8 mouse cellular contexts compared by ENCODE assay signal in the genomic region with DNA sequence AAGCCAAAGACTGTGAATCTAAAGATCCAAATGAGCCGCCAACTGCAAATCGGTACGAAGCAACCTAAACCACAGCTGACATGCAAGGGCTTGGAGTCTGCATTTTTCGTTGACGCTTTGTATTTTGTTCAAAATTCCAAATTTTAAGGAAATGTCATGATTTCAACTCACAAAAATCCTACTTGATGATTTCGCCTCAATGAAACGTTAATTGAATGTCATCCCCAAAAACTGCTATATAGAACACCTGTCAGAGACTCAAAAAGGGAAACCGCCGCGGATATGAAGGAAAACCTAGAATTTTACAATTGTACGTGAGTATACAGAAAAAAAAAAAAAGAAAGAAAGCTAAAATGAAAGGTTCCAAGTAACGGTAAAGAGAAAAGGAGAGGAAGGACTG. TPM values are rescaled to one million over a fixed set of nuclear protein-coding genes. Genes with fewer than 3 reads are reported as not detected.
A peak's percentile ranks its signal among the peaks of the same experiment; 100 is the strongest.
DNase-seq lines count a peak whose midpoint lies in the region; ATAC-seq and TF ChIP-seq lines count a peak whose summit lies in the region.

No protein-coding gene starts in this region.

- peak overlapping the region; percentile 92 for H3K9ac ChIP-seq in kidney, embryonic 16.5 days (replicated peaks; ENCODE audit: low read length)
- H3K9ac ChIP-seq in hindbrain, embryonic 15.5 days: peak overlapping the region; percentile 90
- peak overlapping the region; percentile 86 for H3K9ac ChIP-seq in midbrain, embryonic 15.5 days

- H3K4me2 ChIP-seq in kidney, embryonic 16.5 days (replicated peaks; ENCODE audit: low read depth, low read length): peak overlapping the region; percentile 73
- H3K4me2 ChIP-seq in hindbrain, embryonic 15.5 days: peak overlapping the region; percentile 77
- H3K4me2 ChIP-seq in midbrain, embryonic 15.5 days: peak overlapping the region; percentile 50

- ATAC-seq in kidney, embryonic 16.5 days (ENCODE audit: low FRiP score, low TSS enrichment): no peak
- no peak for ATAC-seq in hindbrain, embryonic 15.5 days (ENCODE audit: low FRiP score, low read depth)
- no peak for ATAC-seq in midbrain, embryonic 15.5 days (replicated peaks)
- ATAC-seq in megakaryocyte progenitor cell, adult 5-6 weeks (replicated peaks; ENCODE audit: poor library complexity): no peak

- peaks cover 9% of the 10 kb centered on the region for H3K4me1 ChIP-seq in kidney, embryonic 16.5 days (ENCODE audit: insufficient read depth, low read length)
- peaks cover 5% of the 10 kb centered on the region for H3K4me1 ChIP-seq in cortical plate, adult 2 months (ENCODE audit: control insufficient read depth, insufficient read depth, low read length)
- peaks cover 28% of the 10 kb centered on the region for H3K4me1 ChIP-seq in hindbrain, embryonic 15.5 days (replicated peaks)
- H3K4me1 ChIP-seq in midbrain, embryonic 15.5 days: peaks cover 27% of the 10 kb centered on the region

- no peaks in the 10 kb centered on the region for H3K9me3 ChIP-seq in kidney, embryonic 16.5 days (ENCODE audit: low read length)
- H3K9me3 ChIP-seq in hindbrain, embryonic 15.5 days: no peaks in the 10 kb centered on the region
- no peaks in the 10 kb centered on the region for H3K9me3 ChIP-seq in midbrain, embryonic 15.5 days

- no peak for TF ChIP-seq CTCF in cortical plate, adult 2 months (IDR thresholded peaks at IDR 0.05; ENCODE audit: extremely low read depth, insufficient read depth, low read length)

- 20% methylated on average over 12 of the region's 12 CpGs for WGBS in kidney, embryonic 16.5 days
- 14% methylated on average over 12 of the region's 12 CpGs for WGBS in hindbrain, embryonic 15.5 days
- WGBS in midbrain, embryonic 15.5 days: 14% methylated on average over 12 of the region's 12 CpGs

- H3K4me3 ChIP-seq in kidney, embryonic 16.5 days (ENCODE audit: low read length): peak overlapping the region; percentile 82
- H3K4me3 ChIP-seq in cortical plate, adult 2 months (ENCODE audit: insufficient read depth, low read length): peak overlapping the region; percentile 90
- H3K4me3 ChIP-seq in hindbrain, embryonic 15.5 days: peak overlapping the region; percentile 96
- peak overlapping the region; percentile 96 for H3K4me3 ChIP-seq in midbrain, embryonic 15.5 days

- H3K27me3 ChIP-seq in kidney, embryonic 16.5 days (ENCODE audit: insufficient read depth, low read length): no peaks in the 10 kb centered on the region
- H3K27me3 ChIP-seq in hindbrain, embryonic 15.5 days: no peaks in the 10 kb centered on the region
- H3K27me3 ChIP-seq in midbrain, embryonic 15.5 days (replicated peaks): no peaks in the 10 kb centered on the region

- H3K27ac ChIP-seq in kidney, embryonic 16.5 days (ENCODE audit: low read length): no peak overlapping the region
- no peak overlapping the region for H3K27ac ChIP-seq in cortical plate, adult 2 months (ENCODE audit: insufficient read depth, low read length)
- peak overlapping the region; percentile 100 for H3K27ac ChIP-seq in hindbrain, embryonic 15.5 days (replicated peaks)
- H3K27ac ChIP-seq in midbrain, embryonic 15.5 days: peak overlapping the region; percentile 100

- DNase-seq in kidney, postnatal 14 days: no peak
- no peak for DNase-seq in cerebellum, postnatal 14 days
- DNase-seq in gastrocnemius, postnatal 10 days: no peak

- TF ChIP-seq POLR2A in cortical plate, adult 2 months (IDR thresholded peaks at IDR 0.05; ENCODE audit: extremely low read depth, insufficient read depth, low read length): no peak

- peaks cover 22% of the 10 kb centered on the region for H3K36me3 ChIP-seq in kidney, embryonic 16.5 days (ENCODE audit: insufficient read depth, low read length)
- peaks cover 21% of the 10 kb centered on the region for H3K36me3 ChIP-seq in hindbrain, embryonic 15.5 days
- H3K36me3 ChIP-seq in midbrain, embryonic 15.5 days (replicated peaks): peaks cover 6% of the 10 kb centered on the region; the same call in 1 of the 2 replicates

RNA-seq across cellular contexts. Expression of a gene that starts 1.0 kb away (rescaled TPM):
- 109 and 128 TPM in 2 replicates for polyA plus RNA-seq in kidney, embryonic 16.5 days (2015; fragmentation: Nextera tagmentation; extraction: Ambion mirVana)
- polyA plus RNA-seq in cortical plate, adult 2 months (2012; rRNA removed): 179 and 187 TPM in 2 replicates
- polyA plus RNA-seq in hindbrain, embryonic 15.5 days (2015; fragmentation: Nextera tagmentation; extraction: Ambion mirVana): 253 and 257 TPM in 2 replicates
- polyA plus RNA-seq in midbrain, embryonic 15.5 days (2015; fragmentation: Nextera tagmentation; extraction: Ambion mirVana): 253 and 273 TPM in 2 replicates
- 154 and 173 TPM in 2 replicates for total RNA-seq in megakaryocyte progenitor cell, adult 5-6 weeks (2015)
- 158 and 198 TPM in 2 replicates for total RNA-seq in megakaryocyte progenitor cell, adult 5-6 weeks (2017)
- total RNA-seq in gastrocnemius, postnatal 10 days (2021): 10 to 100 TPM; 31.8 to 37.5 TPM

RNA-seq across cellular contexts. Expression of a gene that starts 40.1 kb away (rescaled TPM):
- 3.7 and 4.3 TPM in 2 replicates for polyA plus RNA-seq in kidney, embryonic 16.5 days (2015; fragmentation: Nextera tagmentation; extraction: Ambion mirVana)
- 4.1 and 4.2 TPM in 2 replicates for polyA plus RNA-seq in cortical plate, adult 2 months (2012; rRNA removed)
- polyA plus RNA-seq in hindbrain, embryonic 15.5 days (2015; fragmentation: Nextera tagmentation; extraction: Ambion mirVana): 4.0 and 4.4 TPM in 2 replicates
- polyA plus RNA-seq in midbrain, embryonic 15.5 days (2015; fragmentation: Nextera tagmentation; extraction: Ambion mirVana): 3.9 and 4.2 TPM in 2 replicates
- total RNA-seq in megakaryocyte progenitor cell, adult 5-6 weeks (2015): 3.4 and 5.9 TPM in 2 replicates
- 6.2 and 8.7 TPM in 2 replicates for total RNA-seq in megakaryocyte progenitor cell, adult 5-6 weeks (2017)
- total RNA-seq in gastrocnemius, postnatal 10 days (2021): 1 to 10 TPM; 1.0 to 1.2 TPM

Comparison
In these comparisons a context has a peak if more than half of its experiments do, and no peak if none do; other contexts are left out.
1. H3K27ac ChIP-seq: peak in hindbrain, embryonic 15.5 days (single experiment) and midbrain, embryonic 15.5 days (single experiment); none in kidney, embryonic 16.5 days (single experiment) and cortical plate, adult 2 months (single experiment).
2. Peak in every context shown above with its lines, with median percentiles within 50 percentile points of each other: H3K4me2 ChIP-seq, H3K4me3 ChIP-seq and H3K9ac ChIP-seq.